Mouse (Mus musculus): ENCODE measurements around the gene Far1. TPM values are rescaled to one million over a fixed set of nuclear protein-coding genes. Genes with fewer than 3 reads are reported as not detected.
A peak's percentile ranks its signal among the peaks of the same experiment; 100 is the strongest.

Gene Far1
- polyA plus RNA-seq, 1 experiment from 2014 or later: 60.2 TPM

DNA sequence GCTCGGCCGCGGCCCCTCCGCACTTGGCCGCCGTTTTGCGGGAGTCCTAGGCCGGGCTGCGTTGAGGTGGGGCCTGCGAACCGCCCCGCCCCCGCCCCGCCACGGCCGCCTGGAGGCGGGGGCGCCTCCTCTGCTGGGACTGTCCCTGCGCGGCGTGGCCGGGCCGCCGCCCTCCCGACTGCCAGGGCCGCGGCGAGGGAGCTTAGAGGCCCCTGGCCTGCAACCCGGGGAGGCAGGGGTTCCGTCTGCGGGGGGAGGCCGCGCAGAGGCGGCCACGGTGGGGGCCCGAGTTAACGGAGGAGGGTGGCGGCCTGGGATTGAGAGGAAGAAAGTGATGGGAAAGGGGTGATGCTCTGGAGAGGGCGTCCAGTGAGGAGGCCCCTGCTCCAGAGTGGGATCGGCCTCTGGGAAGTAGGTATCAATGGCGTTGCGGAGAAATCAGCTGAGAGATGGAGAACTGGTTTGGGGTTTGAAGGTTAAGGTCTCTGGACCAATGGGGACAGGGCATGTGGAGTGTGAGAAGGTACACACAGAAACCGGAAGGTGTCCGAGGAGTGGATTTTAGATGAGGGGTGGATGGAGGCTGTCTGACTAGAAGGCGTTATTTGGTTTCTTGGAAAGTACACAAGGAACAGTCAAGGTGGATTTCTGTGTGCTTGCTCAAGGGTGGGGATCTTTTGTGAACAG is 472 bp downstream of the Far1 start:
- 0% methylated on average over 39 of the region's 45 CpGs for WGBS
- Histone ChIP-seq H3K4me1 (peaks cover 14% of the 10 kb centered on the region), H3K27me3 (ENCODE audit: insufficient read depth, poor library complexity, severe bottlenecking) (peaks cover 6% of the 10 kb centered on the region; the same call in 1 of the 2 replicates), H3K27ac (peak overlapping the region; percentile 94), H3K9me3 (no peaks in the 10 kb centered on the region), H3K4me3 (peak overlapping the region; percentile 98), H3K36me3 (no peaks in the 10 kb centered on the region)
- DNase-seq (ENCODE audit: low spot score): peak; percentile 79

DNA sequence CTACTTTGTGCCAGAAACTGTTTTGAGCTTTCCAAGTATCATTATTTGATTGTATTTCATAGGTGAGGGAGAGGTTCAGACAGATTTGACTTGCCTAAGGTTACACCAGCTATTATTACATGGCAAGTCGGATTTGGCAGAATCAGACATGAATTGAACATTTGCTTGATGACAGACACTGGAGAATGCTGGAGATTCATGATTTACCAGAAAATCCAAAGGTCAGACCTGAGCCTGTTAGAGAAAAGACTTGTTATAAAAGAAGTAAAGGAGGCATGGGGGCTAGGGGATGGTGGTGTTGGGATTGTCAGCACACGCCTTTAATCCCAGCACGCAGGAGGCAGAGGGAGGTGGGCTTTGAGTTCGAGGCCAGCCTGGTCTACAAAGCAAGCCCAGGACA is 2.2 kb downstream of the Far1 start:
- no peak for DNase-seq (ENCODE audit: low spot score)
- H3K4me3 ChIP-seq: no peak overlapping the region
- peaks cover 6% of the 10 kb centered on the region; the same call in 1 of the 2 replicates for H3K27me3 ChIP-seq (ENCODE audit: insufficient read depth, poor library complexity, severe bottlenecking)
- 92% methylated on average over 4 of the region's 4 CpGs for WGBS
- H3K36me3 ChIP-seq: no peaks in the 10 kb centered on the region
- H3K4me1 ChIP-seq: peaks cover 14% of the 10 kb centered on the region
- H3K9me3 ChIP-seq: no peaks in the 10 kb centered on the region
- no peak overlapping the region for H3K27ac ChIP-seq

DNA sequence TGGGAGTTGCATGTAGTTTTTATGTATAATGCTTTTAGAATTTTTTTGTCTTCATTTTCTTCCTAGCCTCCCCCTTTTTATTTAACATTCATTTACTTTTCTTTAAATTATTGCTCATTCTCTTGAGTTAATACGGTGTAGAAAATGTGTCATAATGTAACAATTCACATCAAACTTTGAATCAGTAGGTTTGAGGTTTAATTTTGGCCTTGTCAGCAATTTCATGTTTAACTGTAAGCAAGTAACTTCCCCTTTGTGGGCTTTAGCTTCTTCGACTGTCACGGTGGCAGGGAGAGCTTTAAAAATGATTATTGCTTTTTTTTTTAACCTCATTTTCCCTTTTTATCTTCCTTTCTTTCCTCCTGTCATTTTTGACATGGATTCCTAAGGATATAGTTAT is 4.8 kb downstream of the Far1 start:
- Histone ChIP-seq H3K27me3 (ENCODE audit: insufficient read depth, poor library complexity, severe bottlenecking) (no peaks in the 10 kb centered on the region), H3K36me3 (no peaks in the 10 kb centered on the region), H3K4me1 (peaks cover 6% of the 10 kb centered on the region; the same call in 1 of the 2 replicates), H3K27ac (no peak overlapping the region), H3K9me3 (no peaks in the 10 kb centered on the region), H3K4me3 (no peak overlapping the region)
- 79% methylated on average over 3 of the region's 3 CpGs for WGBS
- no peak for DNase-seq (ENCODE audit: low spot score)

- peaks cover 4% of the 10 kb centered on the region; the same call in 1 of the 2 replicates for H3K4me1 ChIP-seq
- H3K9me3 ChIP-seq: no peaks in the 10 kb centered on the region
- no peak overlapping the region for H3K4me3 ChIP-seq
- 82% methylated on average over 2 of the region's 2 CpGs for WGBS
- H3K36me3 ChIP-seq: no peaks in the 10 kb centered on the region
- no peaks in the 10 kb centered on the region for H3K27me3 ChIP-seq (ENCODE audit: insufficient read depth, poor library complexity, severe bottlenecking)
- H3K27ac ChIP-seq: no peak overlapping the region
- DNase-seq (ENCODE audit: low spot score): no peak
Observed at GRCm38 (mm10) chr7:113518961-113519360, 5.3 kb downstream of the Far1 start.

GRCm38 (mm10) chr7:113543158-113543557 is 29.5 kb downstream of the Far1 start:
- Histone ChIP-seq H3K9me3 (no peaks in the 10 kb centered on the region), H3K27me3 (ENCODE audit: insufficient read depth, poor library complexity, severe bottlenecking) (no peaks in the 10 kb centered on the region), H3K4me1 (no peaks in the 10 kb centered on the region), H3K27ac (no peak overlapping the region), H3K4me3 (no peak overlapping the region), H3K36me3 (peaks cover 32% of the 10 kb centered on the region)
- WGBS: 62% methylated on average over 1 of the region's 1 CpGs
- DNase-seq (ENCODE audit: low spot score): no peak

GRCm38 (mm10) chr7:113551742-113552463 is 38.3 kb downstream of the Far1 start:
- Histone ChIP-seq H3K4me3 (no peak overlapping the region), H3K9me3 (no peaks in the 10 kb centered on the region), H3K36me3 (peaks cover 27% of the 10 kb centered on the region), H3K27ac (no peak overlapping the region), H3K27me3 (ENCODE audit: insufficient read depth, poor library complexity, severe bottlenecking) (no peaks in the 10 kb centered on the region), H3K4me1 (no peaks in the 10 kb centered on the region)
- no peak for DNase-seq (ENCODE audit: low spot score)

- Histone ChIP-seq H3K27me3 (ENCODE audit: insufficient read depth, poor library complexity, severe bottlenecking) (no peaks in the 10 kb centered on the region), H3K36me3 (peaks cover 24% of the 10 kb centered on the region), H3K27ac (no peak overlapping the region), H3K9me3 (no peaks in the 10 kb centered on the region), H3K4me3 (no peak overlapping the region), H3K4me1 (no peaks in the 10 kb centered on the region)
- DNase-seq (ENCODE audit: low spot score): no peak
- 55% methylated on average over 2 of the region's 2 CpGs for WGBS
Observed at GRCm38 (mm10) chr7:113552508-113552907, 38.9 kb downstream of the Far1 start.

DNA sequence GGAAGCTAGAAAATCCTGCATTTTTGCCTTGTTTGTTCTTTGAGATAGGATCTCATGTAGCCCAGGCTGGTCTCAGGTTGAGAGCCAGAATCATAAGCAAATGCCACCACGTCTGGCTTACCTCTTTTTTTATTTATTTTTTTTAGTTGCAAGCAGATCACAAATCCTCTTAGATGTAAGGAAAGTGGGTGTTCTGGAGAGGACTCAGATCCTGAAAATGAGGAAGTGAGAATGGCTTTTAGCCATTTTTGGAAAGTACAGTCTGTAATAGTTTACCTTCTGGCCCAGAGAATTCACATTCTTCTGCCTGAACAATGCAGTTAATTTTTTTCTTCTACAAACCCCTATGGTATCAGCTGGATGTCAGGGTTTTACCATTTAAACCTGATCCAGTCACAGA is 42.5 kb downstream of the Far1 start:
- Histone ChIP-seq H3K36me3 (peaks cover 18% of the 10 kb centered on the region), H3K27ac (no peak overlapping the region), H3K4me3 (no peak overlapping the region), H3K27me3 (ENCODE audit: insufficient read depth, poor library complexity, severe bottlenecking) (no peaks in the 10 kb centered on the region), H3K4me1 (no peaks in the 10 kb centered on the region), H3K9me3 (no peaks in the 10 kb centered on the region)
- 76% methylated on average over 1 of the region's 1 CpGs for WGBS
- no peak for DNase-seq (ENCODE audit: low spot score)

GRCm38 (mm10) chr7:113566892-113567291 is 53.3 kb downstream of the Far1 start:
- no peak overlapping the region for H3K27ac ChIP-seq
- H3K4me1 ChIP-seq: no peaks in the 10 kb centered on the region
- H3K4me3 ChIP-seq: no peak overlapping the region
- peaks cover 26% of the 10 kb centered on the region for H3K36me3 ChIP-seq
- H3K9me3 ChIP-seq: no peaks in the 10 kb centered on the region
- DNase-seq (ENCODE audit: low spot score): no peak
- 90% methylated on average over 1 of the region's 1 CpGs for WGBS
- H3K27me3 ChIP-seq (ENCODE audit: insufficient read depth, poor library complexity, severe bottlenecking): no peaks in the 10 kb centered on the region

GRCm38 (mm10) chr7:113571121-113571520 is 57.5 kb downstream of the Far1 start:
- H3K4me3 ChIP-seq: no peak overlapping the region
- no peaks in the 10 kb centered on the region for H3K4me1 ChIP-seq
- 79% methylated on average over 6 of the region's 6 CpGs for WGBS
- no peak overlapping the region for H3K27ac ChIP-seq
- H3K9me3 ChIP-seq: no peaks in the 10 kb centered on the region
- H3K27me3 ChIP-seq (ENCODE audit: insufficient read depth, poor library complexity, severe bottlenecking): no peaks in the 10 kb centered on the region
- H3K36me3 ChIP-seq: peaks cover 18% of the 10 kb centered on the region
- DNase-seq (ENCODE audit: low spot score): no peak

GRCm38 (mm10) chr7:113572741-113573140 is 59.1 kb downstream of the Far1 start:
- Histone ChIP-seq H3K4me3 (no peak overlapping the region), H3K9me3 (no peaks in the 10 kb centered on the region), H3K4me1 (no peaks in the 10 kb centered on the region), H3K36me3 (peaks cover 5% of the 10 kb centered on the region; the same call in 1 of the 2 replicates), H3K27me3 (ENCODE audit: insufficient read depth, poor library complexity, severe bottlenecking) (no peaks in the 10 kb centered on the region), H3K27ac (no peak overlapping the region)
- DNase-seq (ENCODE audit: low spot score): no peak
- WGBS: 58% methylated on average over 2 of the region's 2 CpGs

DNA sequence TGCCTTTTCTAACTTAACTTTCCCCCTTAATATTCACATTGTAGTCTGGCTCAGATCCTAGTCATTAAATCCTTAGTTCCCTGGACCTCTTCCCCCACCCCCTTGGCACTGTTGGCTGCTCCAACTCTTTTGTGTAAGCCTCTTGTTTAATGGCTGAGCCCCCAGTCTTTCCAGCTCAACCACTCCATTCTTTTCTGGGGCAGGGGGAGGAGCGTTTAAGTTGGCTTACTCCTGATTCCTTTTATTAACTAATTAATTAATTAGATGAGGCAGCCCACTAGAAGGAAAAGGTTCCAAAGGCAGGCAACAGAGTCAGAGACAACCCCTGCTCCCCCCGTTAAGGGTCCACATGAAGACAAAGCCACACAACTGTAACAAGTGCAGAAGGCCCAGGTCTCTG is 68.5 kb downstream of the Far1 start:
- no peaks in the 10 kb centered on the region for H3K27me3 ChIP-seq (ENCODE audit: insufficient read depth, poor library complexity, severe bottlenecking)
- 85% methylated on average over 2 of the region's 2 CpGs for WGBS
- no peak overlapping the region for H3K4me3 ChIP-seq
- no peak overlapping the region for H3K27ac ChIP-seq
- no peaks in the 10 kb centered on the region for H3K36me3 ChIP-seq
- no peaks in the 10 kb centered on the region for H3K4me1 ChIP-seq
- no peaks in the 10 kb centered on the region for H3K9me3 ChIP-seq
- no peak for DNase-seq (ENCODE audit: low spot score)

GRCm38 (mm10) chr7:113589211-113589610 is 75.6 kb downstream of the Far1 start:
- no peaks in the 10 kb centered on the region for H3K27me3 ChIP-seq (ENCODE audit: insufficient read depth, poor library complexity, severe bottlenecking)
- H3K4me3 ChIP-seq: no peak overlapping the region
- 83% methylated on average over 2 of the region's 2 CpGs for WGBS
- no peaks in the 10 kb centered on the region for H3K9me3 ChIP-seq
- H3K27ac ChIP-seq: no peak overlapping the region
- peaks cover 8% of the 10 kb centered on the region for H3K4me1 ChIP-seq
- H3K36me3 ChIP-seq: no peaks in the 10 kb centered on the region
- no peak for DNase-seq (ENCODE audit: low spot score)
